Mouse (Mus musculus): ENCODE measurements around the gene Zfp558.
"Not testable (repeated sequence)": the region's sequence is repeated elsewhere in the genome, so short reads cannot be mapped to it uniquely, and the experiment has no call there.

GRCm38 (mm10) chr9:18412371-18412770 lies 65.7 kb downstream of the Zfp558 start:
- not testable (repeated sequence) for TF ChIP-seq CTCF, POLR2A (IDR thresholded peaks at IDR 0.05; ENCODE audit: extremely low read depth, insufficient read depth, low read length)

Measured in cortical plate, adult 2 months (tissue).